Mouse (Mus musculus) intestine, embryonic 15.5 days (tissue): ENCODE measurements around the gene Cd34. TPM values are rescaled to one million over a fixed set of nuclear protein-coding genes. Genes with fewer than 3 reads are reported as not detected.
A peak's percentile ranks its signal among the peaks of the same experiment; 100 is the strongest.

ENCODE experiments used
- ATAC-seq: fragments of 200-750 bp; cut with Nextera tagmentation; 2 replicates; pipeline ENCODE4 v1.8.0; 2017; ENCODE audit warnings: moderate TSS enrichment, moderate library complexity
- H3K27ac ChIP-seq: fragments of 300-500 bp; sonication (generic); 2 replicates; pipeline ENCODE4 v1.5.1; 2015; ENCODE audit warnings: mild to moderate bottlenecking, inconsistent platforms
- H3K27me3 ChIP-seq: fragments of 300-500 bp; sonication (generic); replicated peaks from 2 replicates; pipeline ENCODE4 v1.6.1; 2015; ENCODE audit warnings: inconsistent platforms
- H3K36me3 ChIP-seq: fragments of 300-500 bp; sonication (generic); 2 replicates; pipeline ENCODE4 v1.6.1; 2015; ENCODE audit warnings: inconsistent platforms
- H3K4me1 ChIP-seq: fragments of 300-500 bp; sonication (generic); replicated peaks from 2 replicates; pipeline ENCODE4 v1.6.1; 2015; ENCODE audit warnings: inconsistent platforms
- H3K4me2 ChIP-seq: fragments of 300-500 bp; sonication (generic); replicated peaks from 2 replicates; pipeline ENCODE4 v1.6.1; 2015; ENCODE audit warnings: mild to moderate bottlenecking, inconsistent platforms
- H3K4me3 ChIP-seq: fragments of 300-500 bp; sonication (generic); replicated peaks from 2 replicates; pipeline ENCODE4 v1.5.1; 2015; ENCODE audit warnings: inconsistent platforms
- H3K9ac ChIP-seq: fragments of 300-500 bp; sonication (generic); 2 replicates; pipeline ENCODE4 v1.6.1; 2015; ENCODE audit warnings: inconsistent platforms
- H3K9me3 ChIP-seq: fragments of 300-500 bp; sonication (generic); 2 replicates; pipeline ENCODE4 v1.6.1; 2016; ENCODE audit warnings: inconsistent platforms
- WGBS: fragments of 180-500 bp; shearing (Covaris S2); methylation state at CpG from one replicate; pipeline ENCODE4 v1.1.7; 2015; 5-methylcytosine and 5-hydroxymethylcytosine counted together
- polyA plus RNA-seq: library from polyadenylated mRNA; unstranded; fragments of >200 nt; fragmentation: Nextera tagmentation; extraction: Ambion mirVana; gene quantifications from 2 replicates; pipeline ENCODE4 v1.2.1, GENCODE M21; 2015

Gene Cd34
- polyA plus RNA-seq, 1 experiment from 2014 or later = 65.1 TPM

DNA sequence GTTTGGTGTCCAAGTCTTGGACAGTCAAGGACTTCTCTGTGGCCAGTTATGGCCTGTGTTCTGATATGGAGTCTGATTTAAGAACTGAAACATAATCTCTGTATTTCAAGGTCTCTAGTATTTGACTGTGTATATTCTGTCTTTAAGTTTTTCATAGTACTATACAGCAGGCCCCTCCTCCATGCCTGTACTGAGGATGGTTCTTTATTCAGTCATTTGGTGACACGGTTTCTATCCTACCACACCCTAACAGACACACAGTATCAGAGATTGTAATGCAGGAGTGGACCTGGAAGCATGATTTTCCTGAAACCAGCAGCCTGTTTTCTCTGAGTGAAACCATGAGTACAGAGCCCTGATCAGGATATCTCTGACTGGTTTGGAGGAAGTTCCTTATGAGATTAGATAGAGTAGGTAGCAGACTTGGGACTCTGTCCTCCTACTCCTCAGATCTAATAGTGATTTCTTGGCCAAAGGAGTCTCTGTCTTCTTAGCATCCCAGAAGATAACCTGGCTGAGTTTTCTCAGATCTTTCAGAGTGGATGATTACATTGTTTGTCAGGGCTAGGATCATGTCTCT, 54.9 kb downstream of the Cd34 start:
- Histone ChIP-seq H3K27me3 (no peaks in the 10 kb centered on the region), H3K4me2 (no peak overlapping the region), H3K9ac (no peak overlapping the region), H3K4me3 (no peak overlapping the region), H3K4me1 (no peaks in the 10 kb centered on the region), H3K27ac (no peak overlapping the region; the same call in 1 of the 2 replicates), H3K9me3 (no peaks in the 10 kb centered on the region), H3K36me3 (no peaks in the 10 kb centered on the region)
- 43% methylated on average over 1 of the region's 1 CpGs for WGBS
- peak; percentile 67 for ATAC-seq

DNA sequence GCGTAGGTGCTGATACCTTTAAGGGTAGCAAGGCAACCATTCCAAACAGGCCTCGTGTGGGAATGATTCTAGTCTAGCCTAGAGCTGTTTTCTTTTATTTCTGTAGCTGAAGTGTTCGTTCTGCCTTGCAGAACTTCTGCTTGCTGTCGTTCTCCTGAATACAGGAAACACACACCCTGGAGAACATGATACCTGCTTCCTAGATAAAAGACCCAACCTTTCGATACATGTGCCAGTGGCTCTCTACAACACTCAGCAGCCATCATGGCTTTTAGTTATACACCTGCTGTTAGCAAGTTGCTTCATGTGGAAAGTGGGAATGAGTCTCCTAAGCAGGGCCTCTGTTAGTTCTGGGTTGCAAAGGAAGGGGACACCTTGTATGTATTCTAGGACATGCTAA, 55.6 kb downstream of the Cd34 start:
- H3K4me2 ChIP-seq = no peak overlapping the region
- H3K9ac ChIP-seq = no peak overlapping the region
- no peaks in the 10 kb centered on the region for H3K36me3 ChIP-seq
- no peak overlapping the region for H3K27ac ChIP-seq
- H3K27me3 ChIP-seq = no peaks in the 10 kb centered on the region
- H3K4me3 ChIP-seq = no peak overlapping the region
- no peaks in the 10 kb centered on the region for H3K9me3 ChIP-seq
- ATAC-seq = no peak
- 74% methylated on average over 5 of the region's 5 CpGs for WGBS
- no peaks in the 10 kb centered on the region for H3K4me1 ChIP-seq

DNA sequence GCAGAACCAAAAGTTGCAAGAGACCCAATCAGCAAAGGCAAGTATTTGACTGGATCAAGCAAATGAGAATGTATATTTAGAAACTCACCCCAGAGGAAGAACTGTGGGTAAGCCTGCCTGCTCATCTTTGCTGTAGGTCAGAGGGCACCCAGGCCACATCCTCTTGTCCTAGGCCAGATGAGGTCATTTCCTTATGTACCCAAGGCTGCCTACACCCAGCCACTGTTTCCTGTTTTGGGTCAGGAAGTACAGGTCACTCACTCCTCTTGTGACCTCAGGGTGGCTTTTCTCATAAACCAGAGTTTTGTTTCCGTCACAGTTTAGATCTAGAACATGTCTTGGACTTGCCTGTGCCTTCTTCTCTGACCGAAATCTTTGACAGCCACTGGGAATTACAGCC, 56.6 kb downstream of the Cd34 start:
- Histone ChIP-seq H3K4me2 (no peak overlapping the region), H3K4me1 (no peaks in the 10 kb centered on the region), H3K27me3 (no peaks in the 10 kb centered on the region), H3K36me3 (no peaks in the 10 kb centered on the region), H3K9me3 (no peaks in the 10 kb centered on the region), H3K27ac (no peak overlapping the region), H3K4me3 (no peak overlapping the region), H3K9ac (no peak overlapping the region)
- 75% methylated on average over 2 of the region's 2 CpGs for WGBS
- no peak for ATAC-seq

DNA sequence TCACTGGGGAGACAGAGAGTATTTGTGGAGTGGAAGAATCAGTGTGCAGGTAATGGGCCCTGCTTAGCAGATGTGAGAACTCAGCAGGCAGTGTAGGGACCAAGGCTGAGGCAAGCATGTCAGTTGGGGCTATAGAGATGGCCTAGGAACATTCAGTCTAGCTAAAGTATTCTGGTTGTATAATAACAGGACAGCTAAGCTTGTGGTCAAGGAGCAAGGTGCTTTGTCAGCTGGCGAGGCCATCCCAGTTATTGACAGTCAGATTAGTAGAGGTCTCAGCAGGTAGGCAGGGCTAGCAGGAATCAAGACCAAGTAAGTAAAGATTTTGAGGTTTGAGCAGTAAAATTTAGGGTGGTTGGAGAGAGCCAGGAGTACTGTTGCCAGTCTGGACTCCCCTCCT, 59.8 kb downstream of the Cd34 start:
- H3K9me3 ChIP-seq = no peaks in the 10 kb centered on the region
- ATAC-seq = no peak
- no peak overlapping the region for H3K9ac ChIP-seq
- 91% methylated on average over 1 of the region's 1 CpGs for WGBS
- no peak overlapping the region for H3K27ac ChIP-seq
- H3K4me3 ChIP-seq = no peak overlapping the region
- H3K4me1 ChIP-seq = no peaks in the 10 kb centered on the region
- H3K36me3 ChIP-seq = no peaks in the 10 kb centered on the region
- no peak overlapping the region for H3K4me2 ChIP-seq
- no peaks in the 10 kb centered on the region for H3K27me3 ChIP-seq

DNA sequence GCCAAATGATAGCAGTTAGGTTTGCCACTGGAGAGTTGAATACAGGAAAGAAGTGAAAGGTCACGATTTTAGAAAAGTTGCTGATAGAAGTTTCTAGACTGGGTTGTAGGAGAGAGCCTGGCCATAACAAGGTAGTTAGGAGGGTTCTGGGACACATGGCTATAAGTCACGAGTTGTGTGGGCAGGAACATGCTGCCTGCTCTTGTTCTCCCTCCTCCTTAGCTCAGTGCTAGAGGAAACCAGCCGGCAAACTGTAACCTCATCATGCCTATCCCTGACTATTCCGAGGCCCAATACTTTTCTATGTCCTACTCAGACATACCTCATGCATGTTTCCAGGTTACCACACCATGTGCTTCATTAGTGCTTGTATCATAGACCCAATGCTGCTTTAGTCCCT, 64.7 kb downstream of the Cd34 start:
- Histone ChIP-seq H3K4me3 (no peak overlapping the region), H3K36me3 (no peaks in the 10 kb centered on the region), H3K27ac (no peak overlapping the region), H3K4me2 (no peak overlapping the region), H3K4me1 (no peaks in the 10 kb centered on the region), H3K9ac (no peak overlapping the region), H3K27me3 (no peaks in the 10 kb centered on the region), H3K9me3 (no peaks in the 10 kb centered on the region)
- WGBS = 90% methylated on average over 4 of the region's 4 CpGs
- no peak for ATAC-seq

DNA sequence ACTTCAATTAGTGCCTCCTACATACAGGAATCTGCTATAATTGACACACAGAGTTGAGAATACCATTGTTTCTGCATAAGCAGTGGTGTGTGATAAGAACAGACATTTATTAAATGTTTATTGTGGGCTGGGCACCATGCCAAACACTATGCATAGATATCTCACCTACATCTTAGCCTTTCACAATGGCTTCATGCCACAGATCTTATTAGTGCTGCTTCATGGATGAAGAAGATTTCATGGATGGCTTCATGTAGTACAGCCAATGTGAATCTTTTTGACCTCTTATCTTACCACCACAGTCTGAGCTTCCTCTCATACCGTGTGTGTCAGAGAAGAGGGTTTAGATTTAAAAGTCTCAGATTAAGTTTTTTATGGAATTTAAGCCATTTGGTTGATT, 65.6 kb downstream of the Cd34 start:
- no peaks in the 10 kb centered on the region for H3K9me3 ChIP-seq
- no peaks in the 10 kb centered on the region for H3K27me3 ChIP-seq
- H3K27ac ChIP-seq = no peak overlapping the region
- no peaks in the 10 kb centered on the region for H3K4me1 ChIP-seq
- no peak overlapping the region for H3K4me2 ChIP-seq
- 67% methylated on average over 1 of the region's 1 CpGs for WGBS
- H3K9ac ChIP-seq = no peak overlapping the region
- no peaks in the 10 kb centered on the region for H3K36me3 ChIP-seq
- no peak overlapping the region for H3K4me3 ChIP-seq
- no peak for ATAC-seq

DNA sequence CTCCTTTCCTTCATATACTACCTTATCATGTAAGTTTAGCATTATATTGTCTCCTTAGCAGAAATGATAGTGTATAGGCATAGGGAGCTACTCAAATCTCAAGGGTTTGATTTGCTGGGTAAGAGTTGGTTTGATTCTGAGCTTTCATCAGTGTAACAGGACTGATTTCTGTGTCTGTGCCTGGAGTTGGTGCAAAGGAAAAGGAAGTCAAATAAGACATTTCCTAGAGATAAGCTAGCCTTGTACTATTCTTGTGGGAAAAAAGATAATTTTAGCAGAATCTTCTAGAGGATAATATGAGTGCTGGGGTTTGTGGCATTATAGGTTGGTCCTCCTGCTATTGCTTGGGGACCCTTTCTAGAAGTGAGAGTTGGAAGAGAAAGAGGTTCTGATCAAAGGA, 67.6 kb downstream of the Cd34 start:
- Histone ChIP-seq H3K4me2 (no peak overlapping the region), H3K9ac (no peak overlapping the region), H3K4me3 (no peak overlapping the region), H3K36me3 (no peaks in the 10 kb centered on the region), H3K4me1 (no peaks in the 10 kb centered on the region), H3K27ac (no peak overlapping the region), H3K9me3 (no peaks in the 10 kb centered on the region), H3K27me3 (no peaks in the 10 kb centered on the region)
- ATAC-seq = no peak

Other genes starting within 250 kb of the Cd34 start
- gene Cd46, start 153.4 kb downstream of the Cd34 start, polyA plus RNA-seq = 0.96 and 1.0 TPM in 2 replicates
- 74.9 and 77.8 TPM in 2 replicates for gene Cr1l, start 192.8 kb downstream of the Cd34 start, polyA plus RNA-seq
- 0.05 and 0.14 TPM in 2 replicates for gene Cr2, start 237.9 kb downstream of the Cd34 start, polyA plus RNA-seq